Mouse (Mus musculus): ENCODE measurements at regions not wholly inside any gene's neighbourhood (a gene's known extent, or its start where the extent isn't known, plus 50 kb on each side); places are given as distances from the start of the nearest gene placed in this dataset.

GRCm38 (mm10) chr12:77739047-77739760 is 454.8 kb upstream of the Gm6657 start:
- 61% methylated on average over 6 of the region's 6 CpGs for WGBS
- Histone ChIP-seq H3K9me3 (ENCODE audit: control insufficient read depth, low read length) (no peaks in the 10 kb centered on the region), H3K27me3 (ENCODE audit: control insufficient read depth, insufficient read depth, low read length) (no peaks in the 10 kb centered on the region), H3K27ac (replicated peaks in 1 of 2; ENCODE audit: control insufficient read depth in 1 of 2, insufficient read depth in 1 of 2, low read depth in 2 of 2, low read length in 2 of 2) (no peak overlapping the region), H3K4me1 (ENCODE audit: control insufficient read depth in 2 of 2, insufficient read depth in 2 of 2, low read length in 2 of 2) (no peaks in the 10 kb centered on the region), H3K9ac (ENCODE audit: low read length) (no peak overlapping the region), H3K36me3 (ENCODE audit: control insufficient read depth, insufficient read depth, low read length) (no peaks in the 10 kb centered on the region), H3K4me3 (ENCODE audit: control insufficient read depth in 1 of 2, insufficient read depth in 1 of 2, low read depth in 1 of 2, low read length in 2 of 2) (no peak overlapping the region), H3K4me2 (ENCODE audit: low read length) (no peak overlapping the region)
- no peak for ATAC-seq (ENCODE audit: insufficient number of reproducible peaks, insufficient read depth, low FRiP score, low read depth)

GRCm38 (mm10) chr12:77742716-77743115 is 451.3 kb upstream of the Gm6657 start:
- 68% methylated on average over 3 of the region's 3 CpGs for WGBS
- no peak for ATAC-seq (ENCODE audit: insufficient number of reproducible peaks, insufficient read depth, low FRiP score, low read depth)
- 0 out of 2 replicates have a peak, but pooled peaks cover under 1% of the 10 kb centered on the region for H3K9me3 ChIP-seq (ENCODE audit: control insufficient read depth, low read length)

GRCm38 (mm10) chr12:77749438-77750007 is 444.5 kb upstream of the Gm6657 start:
- H3K36me3 ChIP-seq (ENCODE audit: control insufficient read depth, insufficient read depth, low read length), result no peaks in the 10 kb centered on the region
- H3K4me1 ChIP-seq (ENCODE audit: control insufficient read depth in 2 of 2, insufficient read depth in 2 of 2, low read length in 2 of 2), result no peaks in the 10 kb centered on the region
- H3K4me2 ChIP-seq (ENCODE audit: low read length), result no peak overlapping the region
- 85% methylated on average over 3 of the region's 3 CpGs for WGBS
- ATAC-seq (ENCODE audit: insufficient number of reproducible peaks, insufficient read depth, low FRiP score, low read depth), result no peak
- H3K9me3 ChIP-seq (ENCODE audit: control insufficient read depth, low read length), result peaks cover 7% of the 10 kb centered on the region; the same call in 1 of the 2 replicates
- H3K27ac ChIP-seq (replicated peaks in 1 of 2; ENCODE audit: control insufficient read depth in 1 of 2, insufficient read depth in 1 of 2, low read depth in 2 of 2, low read length in 2 of 2), result no peak overlapping the region
- H3K9ac ChIP-seq (ENCODE audit: low read length), result no peak overlapping the region
- no peak overlapping the region for H3K4me3 ChIP-seq (ENCODE audit: control insufficient read depth in 1 of 2, insufficient read depth in 1 of 2, low read depth in 1 of 2, low read length in 2 of 2)
- no peaks in the 10 kb centered on the region for H3K27me3 ChIP-seq (ENCODE audit: control insufficient read depth, insufficient read depth, low read length)

More at GRCm38 (mm10) chr12:77742716-77743115, 451.3 kb upstream of the Gm6657 start:
- no peaks in the 10 kb centered on the region for H3K4me1 ChIP-seq (ENCODE audit: control insufficient read depth in 2 of 2, insufficient read depth in 2 of 2, low read length in 2 of 2)
- H3K4me2 ChIP-seq (ENCODE audit: low read length), result no peak overlapping the region
- H3K27me3 ChIP-seq (ENCODE audit: control insufficient read depth, insufficient read depth, low read length), result no peaks in the 10 kb centered on the region
- no peaks in the 10 kb centered on the region for H3K36me3 ChIP-seq (ENCODE audit: control insufficient read depth, insufficient read depth, low read length)
- H3K9ac ChIP-seq (ENCODE audit: low read length), result no peak overlapping the region
- H3K4me3 ChIP-seq (ENCODE audit: control insufficient read depth in 1 of 2, insufficient read depth in 1 of 2, low read depth in 1 of 2, low read length in 2 of 2), result no peak overlapping the region
- no peak overlapping the region for H3K27ac ChIP-seq (replicated peaks in 1 of 2; ENCODE audit: control insufficient read depth in 1 of 2, insufficient read depth in 1 of 2, low read depth in 2 of 2, low read length in 2 of 2)

- Histone ChIP-seq H3K4me2 (ENCODE audit: low read length) (no peak overlapping the region), H3K36me3 (ENCODE audit: control insufficient read depth, insufficient read depth, low read length) (no peaks in the 10 kb centered on the region), H3K4me3 (ENCODE audit: control insufficient read depth in 1 of 2, insufficient read depth in 1 of 2, low read depth in 1 of 2, low read length in 2 of 2) (no peak overlapping the region), H3K9me3 (ENCODE audit: control insufficient read depth, low read length) (peaks cover 7% of the 10 kb centered on the region; the same call in 1 of the 2 replicates), H3K9ac (ENCODE audit: low read length) (no peak overlapping the region), H3K4me1 (ENCODE audit: control insufficient read depth in 2 of 2, insufficient read depth in 2 of 2, low read length in 2 of 2) (no peaks in the 10 kb centered on the region), H3K27ac (replicated peaks in 1 of 2; ENCODE audit: control insufficient read depth in 1 of 2, insufficient read depth in 1 of 2, low read depth in 2 of 2, low read length in 2 of 2) (no peak overlapping the region), H3K27me3 (ENCODE audit: control insufficient read depth, insufficient read depth, low read length) (no peaks in the 10 kb centered on the region)
- no peak for ATAC-seq (ENCODE audit: insufficient number of reproducible peaks, insufficient read depth, low FRiP score, low read depth)
- 75% methylated on average over 5 of the region's 5 CpGs for WGBS
These were observed 441.9 kb upstream of the Gm6657 start for GRCm38 (mm10) chr12:77752181-77752580.

GRCm38 (mm10) chr12:77756021-77756420 is 438.0 kb upstream of the Gm6657 start:
- no peak; the same call in 1 of the 2 replicates for ATAC-seq (ENCODE audit: insufficient number of reproducible peaks, insufficient read depth, low FRiP score, low read depth)
- Histone ChIP-seq H3K4me2 (ENCODE audit: low read length) (no peak overlapping the region), H3K4me1 (ENCODE audit: control insufficient read depth in 2 of 2, insufficient read depth in 2 of 2, low read length in 2 of 2) (no peaks in the 10 kb centered on the region), H3K36me3 (ENCODE audit: control insufficient read depth, insufficient read depth, low read length) (no peaks in the 10 kb centered on the region), H3K9me3 (ENCODE audit: control insufficient read depth, low read length) (no peaks in the 10 kb centered on the region), H3K9ac (ENCODE audit: low read length) (no peak overlapping the region), H3K27me3 (ENCODE audit: control insufficient read depth, insufficient read depth, low read length) (no peaks in the 10 kb centered on the region), H3K4me3 (ENCODE audit: control insufficient read depth in 1 of 2, insufficient read depth in 1 of 2, low read depth in 1 of 2, low read length in 2 of 2) (no peak overlapping the region), H3K27ac (replicated peaks in 1 of 2; ENCODE audit: control insufficient read depth in 1 of 2, insufficient read depth in 1 of 2, low read depth in 2 of 2, low read length in 2 of 2) (no peak overlapping the region)
- 16% methylated on average over 7 of the region's 7 CpGs for WGBS

GRCm38 (mm10) chr12:77760976-77761375 is 433.1 kb upstream of the Gm6657 start:
- Histone ChIP-seq H3K9me3 (ENCODE audit: control insufficient read depth, low read length) (no peaks in the 10 kb centered on the region), H3K27ac (replicated peaks in 1 of 2; ENCODE audit: control insufficient read depth in 1 of 2, insufficient read depth in 1 of 2, low read depth in 2 of 2, low read length in 2 of 2) (no peak overlapping the region), H3K27me3 (ENCODE audit: control insufficient read depth, insufficient read depth, low read length) (0 out of 2 replicates have a peak, but pooled peaks cover 5% of the 10 kb centered on the region), H3K4me3 (ENCODE audit: control insufficient read depth in 1 of 2, insufficient read depth in 1 of 2, low read depth in 1 of 2, low read length in 2 of 2) (no peak overlapping the region), H3K4me1 (ENCODE audit: control insufficient read depth in 2 of 2, insufficient read depth in 2 of 2, low read length in 2 of 2) (no peaks in the 10 kb centered on the region), H3K36me3 (ENCODE audit: control insufficient read depth, insufficient read depth, low read length) (no peaks in the 10 kb centered on the region), H3K4me2 (ENCODE audit: low read length) (no peak overlapping the region), H3K9ac (ENCODE audit: low read length) (no peak overlapping the region)
- 61% methylated on average over 3 of the region's 3 CpGs for WGBS
- no peak for ATAC-seq (ENCODE audit: insufficient number of reproducible peaks, insufficient read depth, low FRiP score, low read depth)

- H3K4me2 ChIP-seq (ENCODE audit: low read length), result no peak overlapping the region
- no peak overlapping the region for H3K4me3 ChIP-seq (ENCODE audit: control insufficient read depth in 1 of 2, insufficient read depth in 1 of 2, low read depth in 1 of 2, low read length in 2 of 2)
- ATAC-seq (ENCODE audit: insufficient number of reproducible peaks, insufficient read depth, low FRiP score, low read depth), result no peak
- 79% methylated on average over 6 of the region's 6 CpGs for WGBS
- no peaks in the 10 kb centered on the region for H3K27me3 ChIP-seq (ENCODE audit: control insufficient read depth, insufficient read depth, low read length)
- no peaks in the 10 kb centered on the region for H3K9me3 ChIP-seq (ENCODE audit: control insufficient read depth, low read length)
- H3K27ac ChIP-seq (replicated peaks in 1 of 2; ENCODE audit: control insufficient read depth in 1 of 2, insufficient read depth in 1 of 2, low read depth in 2 of 2, low read length in 2 of 2), result no peak overlapping the region
- no peak overlapping the region for H3K9ac ChIP-seq (ENCODE audit: low read length)
- no peaks in the 10 kb centered on the region; a peak in 1 of 4 replicates for H3K4me1 ChIP-seq (ENCODE audit: control insufficient read depth in 2 of 2, insufficient read depth in 2 of 2, low read length in 2 of 2)
- H3K36me3 ChIP-seq (ENCODE audit: control insufficient read depth, insufficient read depth, low read length), result no peaks in the 10 kb centered on the region
These were observed 418.0 kb upstream of the Gm6657 start for GRCm38 (mm10) chr12:77776011-77776546.
